Mouse (Mus musculus) lung, adult 2 months (tissue): ENCODE measurements around the gene Olfr1311.

Experiments
- CTCF ChIP-seq: fragments of 200-500 bp; IDR thresholded peaks from 2 replicates; pipeline ENCODE4 v1.5.1; 2011; ENCODE audit warnings: mild to moderate bottlenecking, low read length, control low read depth; ENCODE audit not compliant: insufficient read depth
- POLR2A ChIP-seq: fragments of 200-500 bp; IDR thresholded peaks from 2 replicates; pipeline ENCODE4 v1.6.1; 2011; ENCODE audit warnings: low read depth, mild to moderate bottlenecking, control low read depth, low read length, borderline replicate concordance; ENCODE audit errors: extremely low read depth

DNA sequence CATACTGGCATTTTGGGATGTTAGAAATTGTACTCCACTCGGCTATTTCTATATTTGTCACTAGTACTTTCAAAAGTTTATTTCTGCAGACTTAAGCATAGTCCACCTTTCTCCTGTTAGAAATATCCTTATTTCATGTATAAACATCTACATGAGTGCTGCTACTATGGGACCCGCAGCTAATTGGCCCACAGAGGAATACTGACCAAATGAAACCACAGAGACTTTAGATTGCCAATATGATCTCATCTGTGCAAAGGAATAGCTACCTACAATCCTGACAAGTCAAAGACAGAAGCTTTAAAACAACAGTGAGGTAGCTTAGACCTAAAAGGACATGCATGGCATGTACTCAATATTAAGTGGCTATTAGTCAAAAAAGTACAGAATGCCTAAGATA lies at the start of gene Olfr1311:
- no peak for TF ChIP-seq CTCF
- no peak for TF ChIP-seq POLR2A
